Mouse (Mus musculus): ENCODE data around the gene Theg. TPM values are rescaled to one million over a fixed set of nuclear protein-coding genes. Genes with fewer than 3 reads are reported as not detected.

Gene Theg
- polyA plus RNA-seq, 1 experiment from 2014 or later: not detected

DNA sequence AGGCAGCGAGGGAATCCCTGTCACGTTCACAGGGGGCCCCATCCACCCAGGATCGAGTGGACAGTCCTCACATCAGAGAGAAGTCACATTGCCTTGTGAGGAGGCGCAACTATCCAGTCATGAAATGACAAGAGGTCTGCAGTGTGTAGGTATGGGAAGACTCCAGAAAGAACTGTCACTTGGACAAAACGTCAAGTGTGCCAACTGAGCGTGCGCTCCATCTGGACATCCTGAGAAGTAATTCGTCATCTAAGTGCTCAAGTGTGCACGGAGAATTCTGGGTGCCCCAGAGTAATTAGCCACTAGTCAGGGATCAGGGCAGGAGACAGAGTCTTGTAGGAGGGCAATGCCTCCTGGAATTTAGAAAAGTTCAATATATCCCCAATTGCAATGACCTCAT is 38.3 kb upstream of the Theg start:
- no peaks in the 10 kb centered on the region for H3K27me3 ChIP-seq (ENCODE audit: insufficient read depth, low read length)
- DNase-seq (no peak), ATAC-seq (no peak)
- no peak overlapping the region for H3K4me3 ChIP-seq (ENCODE audit: low read depth, low read length)
- TF ChIP-seq EP300 (IDR thresholded peaks at IDR 0.05; ENCODE audit: low read depth) (no peak), CTCF (IDR thresholded peaks at IDR 0.05; ENCODE audit: low read depth) (no peak)
- H3K36me3 ChIP-seq (replicated peaks; ENCODE audit: insufficient read depth, low read length): no peaks in the 10 kb centered on the region
- no peaks in the 10 kb centered on the region for H3K9me3 ChIP-seq (ENCODE audit: low read length)
- H3K27ac ChIP-seq (ENCODE audit: low read depth): no peak overlapping the region
- no peak overlapping the region for H3K9ac ChIP-seq (replicated peaks)
- no peaks in the 10 kb centered on the region for H3K4me1 ChIP-seq (ENCODE audit: insufficient read depth)
- 70% methylated on average over 9 of the region's 9 CpGs for WGBS (ENCODE audit: insufficient replicate concordance)
- no peak overlapping the region for H3K4me2 ChIP-seq (ENCODE audit: low read depth, low read length)

GRCm38 (mm10) chr10:79623950-79624349 is 36.8 kb upstream of the Theg start:
- TF ChIP-seq EP300 (IDR thresholded peaks at IDR 0.05; ENCODE audit: low read depth): no peak
- TF ChIP-seq CTCF (IDR thresholded peaks at IDR 0.05; ENCODE audit: low read depth): no peak
- no peaks in the 10 kb centered on the region for H3K4me1 ChIP-seq (ENCODE audit: insufficient read depth)
- WGBS (ENCODE audit: insufficient replicate concordance): 71% methylated on average over 12 of the region's 12 CpGs

DNA sequence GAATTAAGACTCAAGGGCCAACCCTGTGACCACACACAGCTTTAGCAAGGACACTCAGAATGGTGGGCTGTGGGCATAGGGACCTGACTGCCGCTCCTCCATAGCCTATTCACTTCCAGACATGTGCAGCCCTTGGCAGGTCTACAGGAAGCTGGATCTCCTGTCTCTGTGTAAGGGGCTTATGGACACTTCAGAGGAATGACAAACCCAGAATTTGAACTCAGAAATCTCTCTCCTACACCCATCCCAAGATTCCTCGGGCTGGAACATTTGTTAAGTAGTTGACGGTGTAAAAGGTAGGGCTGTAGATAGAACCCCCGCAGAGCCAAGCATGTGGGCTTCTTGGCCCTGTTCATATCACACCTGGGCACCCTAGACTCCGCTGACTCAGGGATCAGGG is 29.2 kb upstream of the Theg start:
- Histone ChIP-seq H3K27ac (ENCODE audit: low read depth) (no peak overlapping the region), H3K9me3 (ENCODE audit: low read length) (no peaks in the 10 kb centered on the region), H3K4me2 (ENCODE audit: low read depth, low read length) (no peak overlapping the region), H3K36me3 (replicated peaks; ENCODE audit: insufficient read depth, low read length) (no peaks in the 10 kb centered on the region), H3K27me3 (ENCODE audit: insufficient read depth, low read length) (peaks cover 28% of the 10 kb centered on the region), H3K9ac (replicated peaks) (no peak overlapping the region), H3K4me1 (ENCODE audit: insufficient read depth) (peaks cover 8% of the 10 kb centered on the region; the same call in 1 of the 2 replicates), H3K4me3 (ENCODE audit: low read depth, low read length) (no peak overlapping the region)
- DNase-seq (no peak), ATAC-seq (no peak)
- WGBS (ENCODE audit: insufficient replicate concordance): 84% methylated on average over 5 of the region's 5 CpGs
- no peak for TF ChIP-seq EP300 (IDR thresholded peaks at IDR 0.05; ENCODE audit: low read depth)
- TF ChIP-seq CTCF (IDR thresholded peaks at IDR 0.05; ENCODE audit: low read depth): no peak

More at GRCm38 (mm10) chr10:79623950-79624349, 36.8 kb upstream of the Theg start:
- no peak for ATAC-seq
- Histone ChIP-seq H3K9ac (replicated peaks) (no peak overlapping the region), H3K9me3 (ENCODE audit: low read length) (no peaks in the 10 kb centered on the region), H3K36me3 (replicated peaks; ENCODE audit: insufficient read depth, low read length) (no peaks in the 10 kb centered on the region), H3K27ac (ENCODE audit: low read depth) (no peak overlapping the region), H3K27me3 (ENCODE audit: insufficient read depth, low read length) (0 out of 2 replicates have a peak, but pooled peaks cover 1% of the 10 kb centered on the region), H3K4me3 (ENCODE audit: low read depth, low read length) (no peak overlapping the region), H3K4me2 (ENCODE audit: low read depth, low read length) (no peak overlapping the region)
- DNase-seq: no peak

GRCm38 (mm10) chr10:79615860-79616259 is 28.7 kb upstream of the Theg start:
- ATAC-seq (no peak), DNase-seq (no peak)
- Histone ChIP-seq H3K4me2 (ENCODE audit: low read depth, low read length) (no peak overlapping the region), H3K9ac (replicated peaks) (no peak overlapping the region), H3K9me3 (ENCODE audit: low read length) (no peaks in the 10 kb centered on the region), H3K27me3 (ENCODE audit: insufficient read depth, low read length) (peaks cover 33% of the 10 kb centered on the region), H3K4me1 (ENCODE audit: insufficient read depth) (peaks cover 8% of the 10 kb centered on the region; the same call in 1 of the 2 replicates), H3K36me3 (replicated peaks; ENCODE audit: insufficient read depth, low read length) (no peaks in the 10 kb centered on the region), H3K27ac (ENCODE audit: low read depth) (no peak overlapping the region), H3K4me3 (ENCODE audit: low read depth, low read length) (no peak overlapping the region)
- 14% methylated on average over 8 of the region's 8 CpGs for WGBS (ENCODE audit: insufficient replicate concordance)
- TF ChIP-seq CTCF (IDR thresholded peaks at IDR 0.05; ENCODE audit: low read depth): no peak
- TF ChIP-seq EP300 (IDR thresholded peaks at IDR 0.05; ENCODE audit: low read depth): no peak

GRCm38 (mm10) chr10:79614305-79614643 is 27.1 kb upstream of the Theg start:
- Histone ChIP-seq H3K9me3 (ENCODE audit: low read length) (no peaks in the 10 kb centered on the region), H3K27ac (ENCODE audit: low read depth) (no peak overlapping the region), H3K36me3 (replicated peaks; ENCODE audit: insufficient read depth, low read length) (no peaks in the 10 kb centered on the region), H3K4me2 (ENCODE audit: low read depth, low read length) (no peak overlapping the region; the same call in 1 of the 2 replicates), H3K27me3 (ENCODE audit: insufficient read depth, low read length) (peaks cover 35% of the 10 kb centered on the region), H3K9ac (replicated peaks) (no peak overlapping the region), H3K4me1 (ENCODE audit: insufficient read depth) (peaks cover 8% of the 10 kb centered on the region; the same call in 1 of the 2 replicates), H3K4me3 (ENCODE audit: low read depth, low read length) (no peak overlapping the region)
- DNase-seq (no peak), ATAC-seq (no peak)
- no peak for TF ChIP-seq CTCF (IDR thresholded peaks at IDR 0.05; ENCODE audit: low read depth)
- TF ChIP-seq EP300 (IDR thresholded peaks at IDR 0.05; ENCODE audit: low read depth): no peak
- 73% methylated on average over 1 of the region's 1 CpGs for WGBS (ENCODE audit: insufficient replicate concordance)

DNA sequence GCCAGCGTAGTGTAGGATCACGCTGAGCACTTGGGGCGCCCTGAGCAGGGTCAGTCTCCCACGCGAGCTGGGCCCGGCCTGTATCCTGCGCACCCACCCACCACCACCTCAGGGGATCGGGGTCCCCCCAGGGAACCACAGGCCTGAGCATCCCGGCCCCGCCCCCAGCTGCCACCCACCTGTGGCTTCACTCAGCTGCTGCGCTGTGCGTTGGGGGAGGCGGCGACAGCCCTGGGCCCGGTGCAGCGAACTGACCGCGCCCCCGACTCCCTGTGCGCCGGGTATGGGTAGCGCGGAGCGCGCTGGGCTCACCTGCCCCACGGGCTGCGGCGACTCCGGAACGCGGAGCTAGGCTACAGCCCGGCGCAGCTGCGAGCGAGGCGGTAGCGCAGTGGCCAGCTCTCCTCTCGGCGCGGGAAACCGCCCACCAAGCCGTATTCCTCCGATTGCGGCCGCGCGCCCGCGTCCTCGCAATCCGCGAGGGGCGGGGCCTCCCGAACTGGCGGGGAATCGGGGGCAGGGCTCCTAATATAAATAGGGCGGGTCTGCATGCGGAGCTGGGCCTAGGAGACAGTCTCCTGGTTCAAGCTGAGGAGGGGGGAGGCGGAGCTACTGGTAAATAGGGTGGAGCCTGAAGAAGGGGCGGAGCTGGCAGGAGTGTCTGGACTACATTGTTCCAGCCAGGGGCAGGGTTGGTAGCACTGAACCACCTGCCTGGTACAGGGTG is 26.6 kb upstream of the Theg start, which contains the start of gene C2cd4c:
TSS of gene C2cd4c (minus strand) at position 448 of the 727 bp plus-strand sequence.
- peak within 1 kb of the TSS; percentile 53 for H3K4me3 ChIP-seq (ENCODE audit: low read depth, low read length)
- peaks cover 32% of the 10 kb centered on the region for H3K27me3 ChIP-seq (ENCODE audit: insufficient read depth, low read length)
- no peaks in the 10 kb centered on the region for H3K9me3 ChIP-seq (ENCODE audit: low read length)
- WGBS (ENCODE audit: insufficient replicate concordance): under 1% methylated on average over 52 of the region's 60 CpGs
- peak within 1 kb of the TSS; percentile 44 for H3K9ac ChIP-seq (replicated peaks)
- peak within 1 kb of the TSS; percentile 86 for H3K4me2 ChIP-seq (ENCODE audit: low read depth, low read length)
- ATAC-seq (peak; percentile 79), DNase-seq (peak; percentile 56)
- no peak within 1 kb of the TSS for H3K27ac ChIP-seq (ENCODE audit: low read depth)
- no peaks in the 10 kb centered on the region for H3K36me3 ChIP-seq (replicated peaks; ENCODE audit: insufficient read depth, low read length)
- TF ChIP-seq CTCF (IDR thresholded peaks at IDR 0.05; ENCODE audit: low read depth) (no peak), EP300 (IDR thresholded peaks at IDR 0.05; ENCODE audit: low read depth) (no peak)
- H3K4me1 ChIP-seq (ENCODE audit: insufficient read depth): peaks cover 8% of the 10 kb centered on the region; the same call in 1 of the 2 replicates

Data from liver, postnatal 0 days (tissue).